Mouse (Mus musculus): ENCODE measurements around the gene Sirt6.

Sirt6 gene

DNA sequence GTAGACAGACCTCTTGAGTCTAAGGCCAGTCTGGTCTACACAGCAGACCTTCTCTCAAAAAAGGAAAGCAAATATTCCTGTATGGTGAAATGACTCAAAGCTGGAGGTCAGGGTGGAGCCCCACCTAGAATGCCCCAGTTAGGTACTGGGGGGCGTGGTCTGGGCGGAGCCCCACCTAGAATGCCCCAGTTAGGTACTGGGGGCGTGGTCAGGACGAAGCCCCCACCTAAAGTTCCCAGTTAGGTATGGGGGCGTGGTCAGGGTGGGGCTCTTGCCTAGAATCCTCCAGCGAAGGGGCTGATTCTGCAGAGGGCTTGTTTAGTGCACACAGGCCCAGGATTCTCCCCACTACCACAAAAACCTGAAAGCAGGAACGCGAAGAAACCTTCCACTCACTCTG, 4.2 kb downstream of the Sirt6 start:
- no peak for DNase-seq

DNA sequence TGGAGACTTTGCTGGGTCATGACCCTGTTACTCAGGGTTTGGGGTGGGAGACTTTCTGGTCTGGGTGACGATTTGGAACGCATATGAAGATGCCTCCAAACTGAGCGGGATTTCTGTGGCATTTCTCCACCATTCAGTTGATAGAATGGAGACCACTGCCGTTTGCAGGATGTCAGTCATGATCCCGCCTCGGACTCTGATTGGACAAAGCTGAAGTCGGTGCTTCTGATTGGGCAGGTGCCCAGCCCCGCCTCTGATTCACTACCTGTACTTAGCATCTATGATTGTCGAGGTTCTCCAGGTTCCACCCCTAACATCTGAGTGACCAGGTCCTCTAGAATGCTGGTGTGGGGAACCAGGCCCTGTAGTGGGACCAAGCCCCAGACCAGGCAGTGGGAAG, 6.8 kb downstream of the Sirt6 start:
- no peak for DNase-seq

DNA sequence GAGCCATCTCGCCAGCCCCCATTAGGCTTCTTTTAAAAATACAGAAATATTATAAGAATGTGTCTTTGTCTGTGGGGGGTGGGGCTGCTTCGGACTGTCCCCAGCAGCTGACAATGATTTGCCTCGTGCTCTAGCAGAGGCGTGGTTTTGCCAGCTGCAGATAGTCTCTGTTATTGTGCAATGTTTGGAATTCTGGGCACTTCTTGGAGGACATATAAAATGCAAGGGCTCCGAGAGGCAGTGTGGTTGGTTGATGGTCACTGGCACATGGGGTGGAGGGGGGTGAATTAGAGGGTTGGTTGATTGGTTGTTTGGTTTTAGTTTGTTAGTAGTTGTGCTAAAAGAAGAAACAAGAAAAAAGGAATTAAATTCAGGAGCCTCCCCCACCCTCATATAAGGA, 7.6 kb downstream of the Sirt6 start:
- no peak for DNase-seq

DNA sequence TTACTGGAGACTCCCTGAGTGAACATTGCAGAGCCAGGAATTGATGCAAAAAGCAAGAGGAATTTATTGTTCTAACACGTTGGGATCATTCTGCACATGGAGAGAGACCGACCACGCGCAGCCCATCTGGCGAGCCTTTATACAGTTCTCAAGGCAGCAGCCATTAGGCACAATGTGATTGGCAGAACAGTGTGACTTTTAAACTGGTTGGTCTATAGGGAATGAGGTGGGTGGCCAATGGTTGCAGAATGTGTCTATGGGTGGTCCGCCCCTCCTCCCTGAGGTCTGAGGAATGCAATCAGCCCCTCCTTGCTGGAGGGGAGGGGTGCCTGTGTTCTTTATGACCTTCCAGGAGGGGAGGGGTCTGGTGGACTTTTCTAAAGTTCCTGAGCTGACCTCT, 12.1 kb downstream of the Sirt6 start:
- DNase-seq, result no peak

DNA sequence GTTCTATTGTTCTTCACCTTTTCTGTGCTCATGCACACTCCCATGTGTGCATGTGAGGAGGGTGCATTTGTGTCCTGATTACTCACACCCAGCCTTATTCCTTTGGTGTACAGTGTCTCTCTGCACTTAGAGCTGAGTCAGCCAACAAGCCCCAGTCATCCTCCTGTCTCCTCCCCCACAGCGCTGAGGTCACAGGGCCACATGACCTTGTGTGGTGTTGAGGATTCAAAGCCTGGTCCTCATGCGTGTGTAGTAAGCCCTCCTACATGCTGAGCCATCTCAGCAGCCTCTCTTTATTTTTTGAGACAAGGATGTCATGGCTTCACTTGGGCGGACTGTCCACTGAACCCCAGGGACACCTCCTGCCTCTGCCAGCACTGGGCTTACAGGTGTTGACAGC, 14.8 kb downstream of the Sirt6 start:
- no peak for DNase-seq

DNA sequence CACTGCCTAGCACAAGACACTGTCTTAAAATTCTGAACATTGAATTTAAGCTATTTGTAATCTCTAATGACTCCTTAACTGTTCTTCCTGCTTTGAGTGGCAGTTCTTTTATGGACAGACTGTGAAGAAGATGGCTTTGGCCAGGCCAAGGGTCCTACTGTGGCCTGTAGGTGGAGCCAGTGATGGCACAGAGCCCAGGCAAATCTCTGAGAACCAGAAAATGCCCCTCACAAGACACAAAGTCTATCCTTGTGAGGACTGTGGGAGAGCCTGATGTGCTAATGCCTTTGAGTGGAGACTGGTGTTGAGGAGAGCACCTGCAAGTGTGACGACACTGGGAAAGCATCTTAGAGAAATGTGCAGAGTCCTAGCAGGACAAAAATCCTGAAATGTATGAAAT, 19.3 kb downstream of the Sirt6 start:
- DNase-seq, result no peak

DNA sequence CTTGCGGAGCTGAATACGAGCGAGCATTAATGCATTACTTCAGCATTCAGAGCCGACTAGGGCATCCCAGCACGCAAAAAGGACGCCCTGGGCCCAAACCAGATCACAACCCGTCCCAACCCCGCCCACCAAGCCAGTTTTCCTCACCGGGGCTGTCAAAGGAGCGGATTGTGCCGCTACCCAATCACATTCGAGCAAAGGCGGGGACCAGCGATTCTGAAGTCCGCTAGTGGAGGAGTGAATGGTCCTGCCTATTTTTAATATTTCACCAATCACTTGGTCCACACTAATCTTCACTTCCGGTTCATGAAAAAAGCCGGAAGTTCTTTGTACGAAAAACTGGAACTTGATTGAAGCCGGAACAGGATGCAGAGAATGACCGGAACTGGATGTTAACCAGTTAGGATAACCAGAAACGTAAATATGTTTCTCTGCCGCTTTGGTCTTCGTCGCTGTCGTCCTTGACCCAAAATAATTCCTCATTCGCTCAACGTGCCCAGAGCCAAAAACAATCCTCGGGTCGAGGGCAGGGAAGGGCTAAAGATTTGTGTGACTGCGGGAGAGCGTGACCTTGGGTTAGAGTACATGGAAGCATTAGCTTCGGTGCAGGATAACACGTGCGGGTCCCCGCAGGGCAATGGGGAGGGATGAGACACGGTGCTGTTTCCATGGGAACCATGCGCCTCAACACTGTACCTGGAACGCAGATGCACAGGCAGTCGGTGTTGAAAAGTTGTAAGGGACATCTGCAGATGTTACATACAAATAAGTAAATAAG, 21.4 kb downstream of the Sirt6 start, which contains the start of gene BC025920:
TSS of gene BC025920 (plus strand) at position 297 of the 778 bp plus-strand sequence.
- peak; percentile 92 to 93 for DNase-seq

DNA sequence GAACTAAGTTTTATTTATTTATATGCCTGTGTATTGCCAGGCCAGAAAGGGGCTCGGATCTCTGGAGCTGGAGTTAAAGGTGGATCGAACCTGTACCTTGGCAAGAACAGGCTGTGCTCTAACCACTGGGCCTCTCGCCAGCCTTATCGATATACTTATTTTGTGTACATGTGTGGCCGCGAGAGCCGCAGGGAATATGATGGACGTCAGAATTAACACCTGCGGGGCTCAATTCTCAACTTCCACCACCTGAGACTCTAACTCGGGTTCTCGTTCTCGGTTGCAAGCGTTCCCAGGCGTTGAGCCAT, 22.0 kb downstream of the Sirt6 start:
- no peak for DNase-seq

DNA sequence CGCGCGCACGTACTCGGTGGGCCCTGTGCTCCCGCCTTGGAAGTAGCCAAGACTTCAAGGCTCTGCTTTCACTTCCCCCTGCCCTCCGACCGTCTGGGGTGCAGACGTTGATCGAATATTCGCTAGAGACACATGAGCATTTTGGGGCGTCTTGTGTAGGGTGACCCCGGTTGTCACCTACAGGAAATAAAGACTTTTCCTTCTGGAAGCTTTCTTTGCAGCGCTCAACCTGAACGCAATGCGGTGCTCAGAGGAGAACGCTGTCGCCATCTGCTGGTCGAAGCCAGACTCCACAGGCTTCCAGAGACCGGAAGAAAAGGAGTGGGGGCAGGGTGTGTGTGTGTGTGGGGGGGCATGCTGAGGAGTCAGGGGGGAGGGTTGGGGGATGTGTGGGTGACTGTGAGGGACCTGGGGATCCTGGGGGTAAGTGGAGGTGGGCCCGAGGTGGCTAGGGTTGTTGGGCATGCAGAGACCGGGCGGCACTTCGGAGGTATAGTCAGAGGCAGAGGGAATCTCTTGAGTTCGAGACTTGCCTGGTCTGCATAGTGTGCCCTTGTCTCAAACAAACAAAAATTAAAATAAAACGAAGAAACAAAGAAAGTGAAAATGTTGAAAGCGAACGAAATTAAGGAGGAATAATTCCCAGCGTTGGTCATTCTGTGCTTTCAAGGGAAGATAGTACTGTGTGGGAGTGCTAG, 22.5 kb downstream of the Sirt6 start:
- DNase-seq, result peak; percentile 89 to 92

DNA sequence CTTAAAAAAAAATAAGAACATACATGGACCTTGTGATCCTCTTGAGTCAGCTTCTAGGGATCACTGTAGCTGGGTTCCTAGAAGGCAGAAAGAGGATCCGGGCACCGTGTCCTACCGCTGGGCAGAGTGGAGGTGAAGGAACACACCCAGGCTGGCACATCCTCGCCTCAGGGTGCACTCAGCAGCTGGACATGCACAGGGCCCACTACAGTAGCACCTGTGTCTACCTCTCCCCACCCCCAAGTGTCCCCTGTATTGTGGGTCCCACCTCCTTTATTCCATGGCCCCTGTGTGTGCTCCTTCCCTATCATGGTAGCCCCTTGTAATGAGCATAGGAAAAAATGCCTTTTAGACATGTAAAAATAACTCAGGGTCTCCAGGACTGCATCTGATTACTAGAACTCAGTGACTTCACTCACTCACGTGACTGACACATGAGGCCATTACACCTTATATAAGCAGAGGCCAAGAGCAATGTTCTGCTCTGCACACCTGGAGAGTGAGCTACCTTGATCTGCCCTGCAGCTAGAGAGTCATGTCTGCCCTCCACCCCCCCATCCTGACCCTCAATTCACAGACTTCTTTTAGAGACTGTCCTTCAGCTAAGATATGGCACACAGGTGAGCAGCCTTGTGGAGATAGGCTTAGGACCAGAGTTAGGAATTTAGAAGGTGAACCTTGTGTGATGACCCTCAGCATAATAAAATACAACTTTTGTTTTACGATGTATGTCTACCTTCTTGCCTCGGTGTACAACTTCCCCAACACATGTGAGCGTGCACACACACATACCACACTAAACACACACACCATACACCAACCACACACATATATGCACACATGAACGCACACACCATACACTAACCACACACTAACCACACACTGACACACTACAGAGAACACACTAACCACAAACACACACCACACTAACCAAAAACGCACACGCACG, 23.3 kb downstream of the Sirt6 start:
- no peak for DNase-seq

DNA sequence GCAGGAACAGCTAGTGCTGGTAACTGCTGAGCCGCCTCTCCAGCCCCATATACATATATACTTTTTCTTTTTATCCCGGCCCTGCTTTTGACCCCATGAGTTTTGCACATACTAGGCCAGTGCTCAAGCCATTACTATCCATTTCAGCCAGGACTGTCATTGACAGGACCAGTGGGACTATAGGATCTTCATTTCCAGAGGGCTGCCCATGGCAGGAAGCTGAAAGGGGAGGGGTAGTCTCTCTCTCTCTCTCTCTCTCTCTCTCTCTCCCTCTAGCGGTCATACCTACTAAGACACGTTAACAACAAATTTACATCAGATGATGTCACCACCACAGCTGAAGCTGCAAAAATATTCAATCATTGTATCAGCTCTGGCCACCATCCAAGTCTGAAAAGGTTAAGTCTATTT, 24.9 kb downstream of the Sirt6 start:
- peak; percentile 37 to 62 for DNase-seq

DNA sequence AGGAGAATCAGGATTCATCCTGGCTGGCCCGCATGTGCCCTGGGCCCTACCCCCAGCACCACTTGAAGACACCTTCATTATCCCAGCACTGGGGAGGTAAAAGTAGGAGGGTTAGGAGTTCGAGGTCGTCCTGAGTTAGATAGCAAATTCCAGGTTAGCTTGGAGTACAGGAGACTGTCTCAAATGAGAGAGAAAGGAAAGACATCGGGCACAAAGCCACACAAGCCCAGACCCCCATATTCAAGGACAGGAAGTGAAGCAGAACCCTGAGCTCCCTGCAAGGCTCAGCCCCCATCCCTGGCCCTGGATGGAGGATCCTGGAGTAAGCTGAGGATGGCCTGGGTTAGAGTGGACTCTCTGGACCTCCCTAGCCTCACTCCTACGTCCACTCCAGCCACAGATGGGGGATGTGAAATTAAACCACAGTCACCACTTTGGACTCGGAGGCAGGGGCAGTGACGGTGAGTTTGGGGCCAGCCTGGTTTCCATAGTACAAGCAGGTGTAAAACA, 26.1 kb downstream of the Sirt6 start:
- no peak for DNase-seq

DNA sequence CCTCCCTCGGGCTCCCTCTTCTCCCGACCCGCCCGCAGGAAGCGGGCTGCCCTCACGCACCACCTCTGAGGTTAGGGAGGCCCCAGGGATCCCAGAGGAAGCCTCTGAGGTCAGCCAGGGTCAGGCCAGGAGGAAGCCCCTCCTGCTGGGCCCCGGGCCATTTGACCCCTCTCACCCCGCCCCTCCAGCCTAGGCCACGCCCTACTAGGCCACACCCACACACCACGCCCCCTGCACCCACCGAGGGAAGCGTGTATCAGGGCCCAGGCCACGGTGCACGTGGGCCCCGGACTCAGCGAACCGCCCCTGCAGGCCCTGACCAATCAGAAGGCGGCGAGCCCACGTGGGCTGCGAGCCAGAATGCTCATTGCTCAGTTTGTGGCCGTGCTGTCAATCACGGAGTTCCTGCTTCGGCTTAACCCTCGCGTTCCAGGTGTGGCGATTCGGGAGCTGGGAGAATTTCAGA, 26.8 kb downstream of the Sirt6 start, which contains the start of gene Tle6:
TSS of gene Tle6 (minus strand) at position 336 of the 466 bp plus-strand sequence.
- peak; percentile 95 to 96 for DNase-seq

DNA sequence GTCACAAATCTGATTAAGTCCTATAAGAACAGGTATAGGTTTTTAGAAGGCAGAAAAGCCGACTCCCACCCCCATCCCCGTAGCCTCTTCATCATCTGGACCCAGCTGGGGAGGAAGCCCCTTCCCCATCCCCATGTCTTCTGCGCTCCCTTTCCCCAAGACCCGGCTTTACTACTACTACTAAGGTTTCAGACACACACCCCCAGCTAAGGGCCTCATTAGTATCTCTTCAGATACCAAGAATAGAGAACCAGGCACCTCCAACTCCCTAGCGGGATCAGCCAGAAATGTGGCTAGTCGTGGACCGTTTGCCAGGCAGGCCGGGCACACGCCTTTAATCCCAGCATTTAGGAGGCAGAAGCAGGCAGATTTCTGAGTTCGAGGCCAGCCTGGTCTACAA, 27.5 kb downstream of the Sirt6 start:
- no peak for DNase-seq

DNA sequence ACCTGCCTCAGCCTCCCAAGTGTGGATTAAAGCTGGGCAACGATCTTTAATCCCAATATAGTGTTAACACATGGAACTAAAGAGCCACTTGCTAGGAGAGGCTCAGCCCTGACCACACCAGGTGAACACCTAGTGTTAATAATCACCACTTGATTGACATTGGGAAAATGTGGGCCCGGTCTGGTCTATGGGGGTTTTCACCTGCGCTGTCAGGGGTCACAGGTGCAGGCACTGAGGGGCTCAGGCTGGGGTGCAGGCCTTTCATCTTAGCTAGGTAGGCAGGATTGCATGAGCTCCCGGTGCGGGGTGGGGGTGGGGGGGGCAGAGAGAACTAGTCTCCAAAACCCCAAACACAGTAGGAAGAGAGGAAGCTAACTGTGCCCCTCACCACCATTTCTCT, 28.0 kb downstream of the Sirt6 start:
- DNase-seq, result no peak

DNA sequence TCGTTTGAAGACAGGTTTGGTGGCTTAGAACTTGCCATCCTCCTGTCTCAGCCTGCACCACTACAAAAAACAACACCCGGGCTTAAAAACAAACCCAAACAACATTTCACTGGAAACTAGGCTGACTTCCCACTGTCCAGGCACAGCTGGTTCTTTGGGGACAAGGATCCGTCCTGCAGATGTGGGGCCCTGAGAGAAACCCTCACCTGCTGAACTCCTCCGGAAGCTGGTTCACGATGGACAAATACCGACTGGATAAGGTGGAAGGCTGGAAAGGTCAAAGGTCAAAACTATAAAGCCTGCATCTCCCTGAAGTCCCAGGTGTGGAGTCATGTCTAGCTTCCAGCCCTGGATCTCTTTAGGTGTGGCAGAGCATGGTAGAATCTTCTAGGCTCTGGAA, 28.7 kb downstream of the Sirt6 start:
- DNase-seq, result no peak

DNA sequence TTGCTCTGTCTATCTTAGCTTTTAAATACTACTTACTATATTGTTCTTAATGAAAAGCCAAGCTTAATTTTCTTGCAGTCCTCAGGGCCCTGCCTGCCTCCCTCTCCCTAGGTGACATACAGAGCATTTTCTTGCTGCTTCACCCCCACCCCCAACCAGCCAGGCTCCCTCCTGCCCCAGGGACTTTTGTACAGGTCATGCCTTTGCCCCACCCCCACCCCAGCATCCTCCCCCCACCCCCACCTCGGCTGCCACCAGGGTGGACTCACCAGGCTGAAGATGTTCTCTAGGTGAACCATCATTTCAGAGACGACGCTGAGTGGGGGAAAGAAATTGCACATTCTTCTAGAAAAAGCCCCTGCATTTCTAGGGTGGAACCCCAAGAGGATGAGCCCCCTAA, 29.3 kb downstream of the Sirt6 start:
- DNase-seq, result no peak

DNA sequence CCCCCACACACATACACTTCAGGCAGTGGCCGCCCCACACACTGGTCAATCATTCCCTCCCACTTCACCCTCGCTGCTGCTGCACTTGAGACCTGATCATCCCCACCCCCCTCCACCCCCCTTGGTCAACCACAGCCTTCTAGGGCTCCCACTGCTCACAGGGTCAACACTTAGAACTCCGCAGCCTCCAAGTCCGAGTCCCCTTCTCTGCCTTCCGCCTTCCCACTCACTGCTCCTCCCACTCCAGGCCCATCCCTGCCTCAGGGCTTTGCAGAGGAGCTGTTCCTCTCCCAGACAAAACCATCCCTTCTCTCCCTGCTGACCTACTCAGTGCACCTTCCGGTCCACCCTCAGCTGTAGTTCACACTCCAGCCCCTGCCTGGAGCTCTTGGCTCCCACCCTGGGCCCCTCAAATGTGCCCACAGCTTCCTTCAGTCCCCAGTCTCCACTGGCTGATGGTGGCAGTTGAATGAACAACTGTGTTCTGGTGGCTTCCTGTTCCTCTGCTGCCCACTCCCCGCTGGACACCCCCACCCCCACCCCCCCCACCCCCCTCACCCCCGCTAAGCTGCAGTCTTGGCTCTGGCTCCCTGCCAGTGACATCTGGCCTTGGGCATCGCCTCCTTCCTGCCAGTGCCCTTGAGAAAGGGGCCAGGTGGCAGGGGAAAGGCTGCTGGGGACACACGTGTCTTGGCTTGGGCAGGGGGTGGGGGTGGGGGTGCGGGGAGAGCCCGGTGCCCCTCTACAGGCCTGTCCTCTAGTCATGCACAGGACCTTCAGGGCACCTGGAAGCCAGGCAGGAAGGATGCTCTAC, 30.3 kb downstream of the Sirt6 start:
- DNase-seq, result no peak

DNA sequence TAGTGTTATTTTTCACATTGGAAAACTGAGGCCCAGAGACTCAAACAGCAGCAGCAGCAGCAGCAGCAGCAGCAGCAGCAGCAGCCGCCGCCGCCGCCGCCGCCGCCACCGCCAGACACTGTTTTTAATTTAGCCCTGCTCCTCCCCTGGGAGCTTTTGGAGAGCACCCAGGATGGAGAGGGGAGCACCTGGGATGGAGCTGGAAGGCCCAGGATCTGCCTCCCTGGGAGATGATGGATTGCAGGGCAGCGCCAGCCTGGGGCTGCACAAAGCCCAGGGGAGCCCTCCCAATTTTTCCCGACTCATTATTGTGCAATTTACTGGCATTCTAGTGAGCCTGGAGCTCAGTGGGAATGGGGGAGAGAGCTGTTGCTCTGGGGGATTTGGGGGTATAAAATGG, 31.0 kb downstream of the Sirt6 start:
- no peak for DNase-seq

DNA sequence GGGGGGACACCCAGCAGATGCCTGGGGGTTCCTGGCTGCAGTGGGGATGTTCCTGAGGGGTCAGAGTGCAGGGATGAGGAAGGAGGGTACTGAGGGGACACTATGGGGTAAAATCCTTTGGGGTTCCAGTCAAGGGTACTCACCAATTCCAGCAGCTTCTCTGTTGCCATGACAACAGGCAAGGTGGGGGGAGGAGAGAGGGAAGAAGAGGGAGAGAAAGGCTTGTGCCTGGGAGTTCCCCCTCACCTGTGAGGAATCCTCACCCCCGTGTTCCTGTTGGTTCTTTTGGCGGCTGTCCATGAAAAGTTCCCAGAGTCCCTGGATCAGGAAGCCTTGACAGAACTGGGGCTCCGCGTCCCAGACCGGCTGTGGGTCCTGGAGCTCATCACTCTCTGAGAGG, 32.0 kb downstream of the Sirt6 start:
- no peak for DNase-seq

DNA sequence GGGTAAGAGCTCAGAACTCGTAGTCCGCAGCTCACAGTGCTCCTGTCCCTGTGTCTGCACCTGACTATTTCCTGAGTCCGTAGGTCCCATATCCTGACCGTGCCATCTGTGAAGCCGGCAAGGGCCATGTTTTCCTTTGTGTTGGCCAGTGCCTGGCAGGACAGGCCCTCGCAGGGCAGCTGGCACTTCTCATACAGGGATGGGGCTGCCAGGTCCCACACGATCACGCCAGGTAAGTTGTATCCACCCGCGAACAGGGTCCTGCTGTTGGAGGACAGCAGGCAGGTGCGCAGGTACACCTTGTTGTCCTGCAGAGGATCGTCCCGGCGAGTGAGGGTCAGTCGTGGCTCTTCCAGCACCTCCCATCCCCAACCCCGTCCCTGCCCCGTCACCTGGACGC, 33.7 kb downstream of the Sirt6 start:
- peak; percentile 60 to 67 for DNase-seq

DNA sequence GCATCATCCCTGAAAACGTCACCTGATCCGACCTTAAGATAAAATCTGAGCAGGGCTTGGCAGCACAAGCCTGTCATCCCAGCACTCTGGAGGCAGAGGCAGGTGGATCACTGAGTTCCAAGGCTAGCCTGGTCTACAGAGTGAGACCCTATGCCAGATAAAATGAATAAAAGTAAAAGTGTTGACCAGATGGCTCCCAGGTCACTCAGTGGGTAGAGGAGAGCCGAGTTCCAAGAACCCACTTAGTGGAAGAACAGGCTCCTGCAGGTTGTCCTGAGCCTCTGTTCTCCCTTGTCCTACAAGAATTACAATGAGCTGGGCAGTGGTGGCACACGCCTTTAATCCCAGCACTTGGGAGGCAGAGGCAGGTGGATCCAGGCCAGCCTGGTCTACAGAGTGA, 34.4 kb downstream of the Sirt6 start:
- DNase-seq, result no peak
